Mouse (Mus musculus) forebrain, embryonic 14.5 days (tissue): Measurements from ENCODE around the gene Slc52a3. TPM values are rescaled to one million over a fixed set of nuclear protein-coding genes. Genes with fewer than 3 reads are reported as not detected.

ENCODE experiments used
- ATAC-seq: fragments of 200-750 bp; cut with Nextera tagmentation; 2 replicates; pipeline ENCODE4 v1.8.0; 2017; ENCODE audit warnings: mild to moderate bottlenecking, moderate library complexity
- DNase-seq: peaks from one replicate; pipeline ENCODE4 v3.0.0-alpha.2; 2015; ENCODE audit warnings: low spot score
- H3K27ac ChIP-seq: fragments of 300-500 bp; sonication (generic); 2 replicates; pipeline ENCODE4 v1.5.1; 2014; ENCODE audit warnings: low read depth, mild to moderate bottlenecking, control low read depth, low read length, moderate library complexity
- H3K27me3 ChIP-seq: fragments of 300-500 bp; sonication (generic); replicated peaks from 2 replicates; pipeline ENCODE4 v1.6.1; 2014; ENCODE audit warnings: low read length, control low read depth, mixed read lengths; ENCODE audit not compliant: control insufficient read depth, insufficient read depth
- H3K36me3 ChIP-seq: fragments of 300-500 bp; sonication (generic); 2 replicates; pipeline ENCODE4 v1.6.1; 2014; ENCODE audit warnings: low read length, control low read depth; ENCODE audit not compliant: control insufficient read depth, insufficient read depth
- H3K4me1 ChIP-seq: fragments of 300-500 bp; sonication (generic); 2 replicates; pipeline ENCODE4 v1.6.1; 2014; ENCODE audit warnings: antibody characterized with exemption, low read length, control low read depth; ENCODE audit not compliant: control insufficient read depth, insufficient read depth
- H3K4me2 ChIP-seq: fragments of 300-500 bp; sonication (generic); 2 replicates; pipeline ENCODE4 v1.6.1; 2014; ENCODE audit warnings: mild to moderate bottlenecking, control low read depth, low read length
- H3K4me3 ChIP-seq: fragments of 300-500 bp; sonication (generic); 2 replicates; pipeline ENCODE4 v1.5.1; 2014; ENCODE audit warnings: low read depth, low read length, control low read depth
- H3K9ac ChIP-seq: fragments of 300-500 bp; sonication (generic); 2 replicates; pipeline ENCODE4 v1.6.1; 2014; ENCODE audit warnings: mild to moderate bottlenecking, low read length, control low read depth, moderate library complexity
- H3K9me3 ChIP-seq: fragments of 300-500 bp; sonication (generic); replicated peaks from 2 replicates; pipeline ENCODE4 v1.6.1; 2016; ENCODE audit warnings: low read length, control low read depth, mixed read lengths; ENCODE audit not compliant: control insufficient read depth
- WGBS: fragments of 180-500 bp; shearing (Covaris S2); extraction: QIAGEN DNeasy Blood & Tissue Kit; methylation state at CpG from one replicate; pipeline ENCODE4 v1.1.7; 2014; 5-methylcytosine and 5-hydroxymethylcytosine counted together
- microRNA counts: library from miRNA; unstranded; fragments of <30 nt; microRNA quantifications from one replicate; lab custom pipeline; 2016
- microRNA-seq: library from miRNA; unstranded; fragments of <30 nt; microRNA quantifications from one replicate; pipeline ENCODE4, GENCODE M21; 2016
- polyA plus RNA-seq: library from polyadenylated mRNA; unstranded; fragments of >200 nt; fragmentation: Nextera tagmentation; extraction: Ambion mirVana; gene quantifications from 2 replicates; pipeline ENCODE4 v1.2.1, GENCODE M21; 2014

The Slc52a3 gene
- polyA plus RNA-seq, 1 experiment from 2014 or later = 0.72 TPM

GRCm38 (mm10) chr2:152056368-152057251 lies 60.3 kb downstream of the Slc52a3 start:
- 61% methylated on average over 21 of the region's 22 CpGs for WGBS
- H3K27me3 ChIP-seq = peaks cover 3% of the 10 kb centered on the region; the same call in 1 of the 2 replicates
- no peak overlapping the region for H3K4me3 ChIP-seq
- H3K27ac ChIP-seq = no peak overlapping the region
- H3K9me3 ChIP-seq = no peaks in the 10 kb centered on the region
- H3K36me3 ChIP-seq = no peaks in the 10 kb centered on the region
- H3K4me2 ChIP-seq = no peak overlapping the region
- DNase-seq (no peak), ATAC-seq (no peak)
- H3K4me1 ChIP-seq = peaks cover 15% of the 10 kb centered on the region
- no peak overlapping the region for H3K9ac ChIP-seq

GRCm38 (mm10) chr2:152057252-152057563 lies 60.9 kb downstream of the Slc52a3 start:
- Histone ChIP-seq H3K27ac (no peak overlapping the region), H3K36me3 (no peaks in the 10 kb centered on the region), H3K9me3 (no peaks in the 10 kb centered on the region), H3K27me3 (0 out of 2 replicates have a peak, but pooled peaks cover 3% of the 10 kb centered on the region), H3K4me1 (peaks cover 11% of the 10 kb centered on the region), H3K4me3 (no peak overlapping the region), H3K4me2 (no peak overlapping the region), H3K9ac (no peak overlapping the region)
- WGBS = 78% methylated on average over 9 of the region's 9 CpGs
- no peak for DNase-seq
- no peak for ATAC-seq

MicroRNAs within 50 kb of the gene (microRNA counts, 519-probe panel; counts per million panel counts)
- not detected for microRNA mmu-miR-1953 (lab: Ali Mortazavi, UCI)

Small RNA genes lying within 50 kb of the gene (microRNA-seq; reads per million reads assigned to microRNA genes)
- not detected for gene Mir1953

Other genes with a start within 250 kb of the Slc52a3 start
- 0.17 TPM in 1 of 2 replicates, not detected in the other for gene Rspo4, start 153.6 kb upstream of the Slc52a3 start, polyA plus RNA-seq
- 0.21 TPM in 1 of 2 replicates, not detected in the other for gene Angpt4, start 85.3 kb upstream of the Slc52a3 start, polyA plus RNA-seq
- 64.5 and 68.8 TPM in 2 replicates for gene Fam110a, start 16.3 kb upstream of the Slc52a3 start, polyA plus RNA-seq
- 16.1 and 16.2 TPM in 2 replicates for gene Scrt2, start 85.0 kb downstream of the Slc52a3 start, polyA plus RNA-seq
- 11.8 and 12.0 TPM in 2 replicates for gene Srxn1, start 109.0 kb downstream of the Slc52a3 start, polyA plus RNA-seq
- gene Tcf15, start 147.1 kb downstream of the Slc52a3 start, polyA plus RNA-seq = 1.1 and 1.7 TPM in 2 replicates
- gene Csnk2a1, start 230.3 kb downstream of the Slc52a3 start, polyA plus RNA-seq = 162 and 168 TPM in 2 replicates